Mouse (Mus musculus): Measurements from ENCODE around the gene Ccdc12.

Gene Ccdc12

GRCm38 (mm10) chr9:110656249-110657221 lies at the start of gene Ccdc12:
TSS of gene Ccdc12 (plus strand) at chr9:110656503.
- WGBS: under 1% methylated on average over 52 of the region's 52 CpGs

DNA sequence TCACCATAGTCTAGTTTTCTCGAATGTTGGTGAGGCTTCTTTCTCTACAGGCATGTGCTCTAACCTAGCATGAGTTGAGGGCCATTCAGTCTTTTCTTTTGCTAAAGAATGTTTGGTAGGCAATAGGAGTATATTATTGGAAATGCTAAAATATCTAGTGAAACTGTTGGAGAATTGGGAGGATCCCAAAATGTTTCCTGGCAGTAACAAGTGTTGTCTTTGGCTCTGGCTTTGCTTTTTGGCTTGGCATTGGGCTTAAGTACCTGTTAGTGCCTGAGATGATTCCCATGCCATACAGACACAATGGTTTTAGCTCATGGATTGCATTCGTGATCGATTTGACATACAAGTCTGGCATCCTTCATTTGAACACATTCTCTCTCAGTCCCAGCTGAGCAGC lies 44.8 kb upstream of the Ccdc12 start:
- 58% methylated on average over 3 of the region's 3 CpGs for WGBS

DNA sequence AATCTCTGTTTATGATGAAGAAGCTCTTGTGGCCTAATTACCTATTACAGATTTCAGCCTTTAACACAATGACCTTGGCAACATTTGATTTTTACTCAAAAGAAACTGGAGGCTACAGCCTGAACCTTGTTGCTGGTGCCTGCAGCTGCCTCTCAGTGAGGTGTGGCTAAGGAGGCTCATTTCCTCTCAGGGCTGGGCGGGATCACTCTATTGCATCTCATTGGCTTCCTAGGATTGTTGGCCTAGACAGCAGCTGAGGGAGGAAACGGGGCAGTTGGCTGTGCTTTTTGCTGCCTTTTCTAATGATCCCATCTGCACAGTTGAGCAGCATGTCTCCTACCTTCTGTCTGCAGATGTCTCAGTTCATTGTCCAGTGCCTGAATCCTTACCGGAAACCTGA lies 39.2 kb upstream of the Ccdc12 start:
- 63% methylated on average over 3 of the region's 3 CpGs for WGBS

DNA sequence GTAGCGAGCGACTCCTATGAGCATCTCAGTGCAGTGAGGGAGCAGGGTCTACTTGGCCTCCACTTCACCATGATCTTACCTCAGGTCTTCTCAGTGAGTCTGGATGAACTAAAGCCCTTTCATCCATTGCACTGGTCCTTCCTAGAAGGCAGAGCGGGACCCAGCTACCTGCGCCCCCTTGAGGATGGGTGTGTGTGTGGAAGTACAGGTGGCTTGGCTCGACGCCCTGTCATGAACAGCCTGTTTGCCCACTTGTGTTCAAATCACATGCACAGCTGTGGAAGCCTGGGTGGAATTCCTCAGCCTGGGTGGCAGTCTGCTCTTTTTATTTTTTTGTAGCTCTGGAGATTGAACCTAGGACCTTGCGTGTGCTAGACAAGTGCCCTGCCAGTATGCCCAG lies 36.1 kb upstream of the Ccdc12 start:
- WGBS: 83% methylated on average over 7 of the region's 7 CpGs

GRCm38 (mm10) chr9:110620685-110621084 lies 35.6 kb upstream of the Ccdc12 start:
- whole genome bisulfite sequencing: 94% methylated on average over 7 of the region's 7 CpGs

GRCm38 (mm10) chr9:110622621-110623219 lies 33.6 kb upstream of the Ccdc12 start:
- 85% methylated on average over 12 of the region's 12 CpGs for WGBS

DNA sequence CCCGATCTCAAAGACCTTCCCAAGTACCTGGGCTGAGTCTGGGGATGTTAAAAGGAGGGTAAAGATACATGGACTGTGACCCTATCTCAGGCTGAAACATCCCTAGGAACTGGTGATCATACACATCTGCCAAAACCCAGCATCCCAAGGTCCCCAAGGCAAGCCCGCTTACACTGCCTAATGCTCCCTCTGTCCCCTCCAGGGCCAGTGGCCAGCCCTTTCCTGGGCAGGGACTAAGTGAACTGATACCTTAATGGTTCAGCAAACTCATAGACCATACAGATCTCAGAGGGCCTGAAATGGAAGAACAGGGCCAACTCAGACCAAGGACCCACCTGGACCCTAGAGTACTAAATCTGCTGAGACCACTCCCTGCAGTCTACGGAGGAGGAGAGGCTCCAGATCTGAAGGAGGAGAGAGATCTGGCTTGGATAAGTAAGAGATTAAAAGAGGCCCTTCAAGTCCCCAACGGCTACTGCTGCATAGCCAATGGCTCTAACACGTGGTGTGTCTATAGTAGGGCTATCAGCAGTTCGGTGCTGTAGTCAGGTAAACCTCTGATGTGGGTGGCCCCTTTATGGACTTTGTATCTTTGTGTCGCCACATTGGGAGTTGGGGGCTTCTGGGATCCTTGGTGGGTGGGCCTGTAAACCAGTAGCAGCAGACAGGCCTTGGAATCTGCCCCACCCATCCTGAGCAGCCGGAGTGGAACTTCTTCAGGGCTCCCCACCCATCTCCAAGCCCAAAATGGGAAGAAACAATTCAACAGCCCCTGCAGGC lies 32.7 kb upstream of the Ccdc12 start:
- 67% methylated on average over 8 of the region's 8 CpGs for WGBS

DNA sequence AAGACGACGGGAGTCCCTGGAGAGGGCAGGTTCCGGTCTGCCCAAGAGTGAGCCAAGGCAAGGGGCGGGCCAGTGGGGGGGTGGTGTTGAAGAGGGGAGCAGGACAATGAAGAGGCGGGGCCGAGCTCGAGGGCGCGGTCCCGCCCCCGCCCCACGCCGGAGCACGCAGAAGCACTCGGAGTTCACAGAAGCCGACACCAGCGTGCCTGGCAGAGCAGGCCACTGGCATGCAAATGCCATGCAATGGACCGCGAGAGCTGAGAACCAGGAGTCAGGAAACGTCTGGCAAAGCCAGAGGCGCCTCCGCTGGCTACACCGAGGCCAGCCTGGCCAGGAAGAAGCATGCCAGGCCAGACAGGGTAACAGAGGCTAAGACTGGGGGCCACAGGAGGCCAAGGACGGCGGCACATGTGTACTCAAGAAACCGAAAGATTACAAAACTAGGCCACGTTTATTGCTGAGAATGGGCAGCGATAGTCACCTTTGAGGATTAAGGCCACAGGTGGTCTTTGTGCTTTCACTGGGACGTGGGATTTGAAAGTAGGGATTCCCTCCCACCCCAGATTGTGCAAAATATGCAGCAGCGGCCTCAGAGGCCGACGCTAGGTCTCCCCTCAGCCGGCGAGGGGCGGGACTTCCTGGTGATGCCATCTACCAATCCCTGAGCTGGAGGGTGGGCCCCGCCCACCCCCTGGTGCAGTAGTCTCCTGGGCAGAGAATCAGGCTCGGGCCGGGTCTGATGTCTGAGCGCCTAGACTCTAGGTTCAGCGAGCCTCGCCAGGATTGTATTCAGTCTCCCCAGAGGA lies 31.7 kb upstream of the Ccdc12 start, which contains the start of gene Nradd:
Nradd (minus strand) TSS at position 92 of the 806 bp plus-strand sequence.
- 5% methylated on average over 41 of the region's 41 CpGs for WGBS

- WGBS: 52% methylated on average over 11 of the region's 11 CpGs
Observed at GRCm38 (mm10) chr9:110625350-110625908, 30.9 kb upstream of the Ccdc12 start.

GRCm38 (mm10) chr9:110630171-110630570 lies 26.1 kb upstream of the Ccdc12 start:
- WGBS: 56% methylated on average over 15 of the region's 15 CpGs

GRCm38 (mm10) chr9:110631191-110631590 lies 25.1 kb upstream of the Ccdc12 start:
- WGBS: 47% methylated on average over 10 of the region's 10 CpGs

GRCm38 (mm10) chr9:110631651-110632275 lies 24.5 kb upstream of the Ccdc12 start:
- 66% methylated on average over 30 of the region's 30 CpGs for WGBS

DNA sequence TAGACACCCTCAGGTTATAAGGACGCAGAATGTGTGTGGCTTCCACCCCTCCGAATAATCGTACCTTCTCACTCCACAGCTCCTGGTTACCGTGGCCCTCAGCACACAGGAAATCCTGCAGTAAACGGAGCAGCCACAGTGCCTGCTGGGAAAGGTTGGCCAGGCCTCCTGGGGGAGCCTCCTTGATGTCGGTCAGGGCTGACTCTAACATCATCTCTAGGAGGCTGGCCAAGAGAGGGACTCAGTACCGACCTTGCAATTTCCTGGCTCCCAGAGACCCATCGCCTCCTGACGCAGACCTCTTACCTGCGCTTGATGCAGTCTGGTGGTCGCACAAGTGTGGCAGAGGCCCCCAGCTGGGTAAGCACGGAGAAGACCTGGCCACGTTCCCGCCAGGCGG lies 23.6 kb upstream of the Ccdc12 start:
- 90% methylated on average over 15 of the region's 15 CpGs for WGBS

DNA sequence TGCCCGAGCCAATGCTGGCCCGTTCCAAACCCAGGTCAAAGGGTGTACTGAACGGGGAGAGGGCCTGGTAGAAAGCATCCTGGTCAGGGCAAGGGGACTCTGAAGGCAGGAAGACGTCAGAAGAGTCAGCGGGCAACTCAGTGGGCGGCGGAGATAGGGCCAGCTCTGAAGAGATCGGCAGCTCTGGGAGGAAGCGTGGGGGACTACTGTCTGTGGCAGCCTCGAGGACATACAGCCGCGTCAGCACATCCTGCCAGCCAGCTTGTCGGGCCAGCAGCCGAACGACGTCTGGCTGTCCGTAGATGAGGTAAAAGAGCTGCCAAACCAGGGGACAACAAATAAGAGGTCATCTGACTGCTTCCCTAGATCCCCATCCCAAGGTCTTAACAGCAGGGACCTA lies 22.4 kb upstream of the Ccdc12 start:
- 86% methylated on average over 17 of the region's 17 CpGs for WGBS

DNA sequence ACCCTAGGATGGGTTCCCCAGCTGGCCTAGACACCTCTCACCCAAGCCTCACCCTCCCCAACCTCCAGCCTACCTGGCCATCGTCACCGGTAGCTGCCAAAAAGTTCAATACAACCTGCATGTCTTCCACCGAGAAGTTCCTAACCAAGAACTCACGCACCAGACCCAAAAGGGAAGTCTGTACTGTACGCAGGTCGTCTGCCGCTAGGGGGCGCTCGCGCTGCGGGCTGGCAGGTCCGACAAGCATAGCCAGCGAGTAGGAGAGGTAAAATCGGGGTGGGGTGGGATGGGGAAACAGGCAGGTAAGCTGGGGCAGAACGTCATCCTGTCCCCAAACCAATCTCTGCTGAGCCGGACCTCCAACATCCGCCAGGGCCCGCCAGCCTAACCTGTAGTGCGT lies 21.1 kb upstream of the Ccdc12 start:
- WGBS: 22% methylated on average over 19 of the region's 19 CpGs

GRCm38 (mm10) chr9:110638611-110639021 lies 17.7 kb upstream of the Ccdc12 start:
- 80% methylated on average over 10 of the region's 10 CpGs for WGBS

GRCm38 (mm10) chr9:110641006-110641405 lies 15.3 kb upstream of the Ccdc12 start:
- WGBS: 94% methylated on average over 5 of the region's 5 CpGs

DNA sequence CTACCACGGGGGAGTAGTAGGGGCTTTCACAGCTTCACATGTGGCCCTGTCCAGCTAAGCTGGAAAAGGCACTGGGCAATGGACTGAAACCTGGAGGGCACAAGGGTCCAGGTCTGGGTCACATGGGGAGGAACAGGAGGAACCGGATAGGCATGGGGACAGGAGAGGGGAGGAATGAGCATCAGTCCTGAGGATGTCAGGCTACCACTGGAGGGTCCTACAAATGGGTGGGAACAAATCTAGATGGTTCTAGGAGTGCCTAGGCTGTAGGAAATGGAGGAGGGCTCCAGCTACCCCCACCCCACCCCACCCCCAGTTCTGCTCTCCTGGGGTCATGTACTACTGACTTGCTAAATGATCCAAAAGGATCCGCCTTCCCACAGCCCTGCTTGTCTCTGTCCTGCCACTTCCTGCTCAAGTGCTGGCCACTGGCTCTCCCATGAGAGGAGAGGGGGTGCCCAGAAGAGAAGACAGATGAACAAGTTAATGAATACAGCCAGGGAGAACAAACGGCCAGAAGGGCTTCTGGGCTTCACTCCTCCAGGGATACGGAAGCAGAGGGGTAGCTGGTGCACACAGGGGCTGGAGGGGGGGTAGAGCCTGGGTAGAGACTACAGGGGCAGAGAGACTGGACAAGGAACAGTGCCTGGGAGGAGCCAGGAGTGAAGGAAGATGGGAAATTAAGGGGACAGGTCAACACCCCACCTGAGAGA lies 13.3 kb upstream of the Ccdc12 start:
- WGBS: 81% methylated on average over 5 of the region's 5 CpGs

GRCm38 (mm10) chr9:110643787-110644186 lies 12.5 kb upstream of the Ccdc12 start:
- 92% methylated on average over 9 of the region's 9 CpGs for WGBS

DNA sequence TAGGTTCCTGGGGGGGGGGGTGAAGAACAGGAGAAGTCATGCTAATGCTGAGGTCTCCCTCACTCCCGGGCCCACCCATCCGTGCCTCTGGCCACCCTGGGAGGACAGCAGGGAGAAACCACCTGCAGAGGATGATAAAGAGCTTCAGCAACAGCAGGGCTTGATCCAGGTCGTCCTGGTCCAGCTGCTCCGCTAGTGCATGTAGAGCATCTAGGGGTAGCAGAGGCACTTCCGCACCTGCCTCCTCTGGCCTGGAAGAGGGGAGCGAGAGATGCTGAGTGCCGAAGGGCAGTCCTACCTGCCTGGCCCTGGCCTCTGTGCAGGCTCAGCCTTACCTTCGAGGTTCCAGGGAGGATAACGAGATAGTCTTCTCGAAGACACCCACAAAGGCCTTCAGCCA lies 12.0 kb upstream of the Ccdc12 start:
- WGBS: 91% methylated on average over 10 of the region's 10 CpGs

Data from cerebral cortex, adult 2 months (tissue).